Comparison of ENCODE assay signal across 21 mouse cellular contexts in the genomic region with DNA sequence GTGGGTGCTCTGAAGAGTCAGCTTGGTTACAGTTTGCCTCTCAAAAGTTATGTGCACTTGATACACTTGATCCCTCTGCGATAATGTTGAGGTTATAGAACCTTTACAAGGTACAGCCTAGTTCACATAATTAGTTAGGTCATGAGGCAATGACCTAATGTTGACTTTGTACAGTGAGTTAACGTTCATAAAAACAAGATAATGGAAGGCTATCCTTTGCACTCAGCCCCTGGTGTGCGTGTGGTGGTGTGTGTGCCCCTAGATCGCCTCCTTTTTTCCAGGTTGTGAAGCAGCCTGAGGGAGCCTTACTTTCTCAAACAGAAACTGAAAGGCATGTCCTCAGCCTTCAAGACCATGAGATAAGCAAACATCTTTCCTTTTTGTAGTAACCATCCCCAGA. TPM values are rescaled to one million over a fixed set of nuclear protein-coding genes. Genes with fewer than 3 reads are reported as not detected.
DNase-seq lines count a peak whose midpoint lies in the region; ATAC-seq lines count a peak whose summit lies in the region.
"Had no signal": no experiment of that assay in that cellular context is flagged by ENCODE, and none has a peak within 500 bp of the region (broad histone marks: within the 10 kb centered on the region; RNA-seq: fewer than 3 reads in every experiment).

No protein-coding gene starts in this region.

- peak overlapping the region; percentile 29; the same call in 1 of the 2 replicates for H3K27ac ChIP-seq in intestine, embryonic 16.5 days (ENCODE audit: low read length)
- H3K27ac ChIP-seq in stomach, embryonic 16.5 days (ENCODE audit: low read length) = no peak overlapping the region
- H3K27ac ChIP-seq in embryonic facial prominence, embryonic 10.5 days (replicated peaks) = no peak overlapping the region
- H3K27ac ChIP-seq: embryonic facial prominence, embryonic 13.5 days; embryonic facial prominence, embryonic 15.5 days; forebrain, embryonic 10.5 days; forebrain, embryonic 12.5 days had no signal

- 0 out of 2 replicates have a peak, but pooled peaks cover 3% of the 10 kb centered on the region for H3K4me1 ChIP-seq in intestine, embryonic 16.5 days (ENCODE audit: control insufficient read depth, insufficient read depth, low read length)
- no peaks in the 10 kb centered on the region for H3K4me1 ChIP-seq in stomach, embryonic 16.5 days (ENCODE audit: control insufficient read depth, insufficient read depth, low read length)
- peaks cover 7% of the 10 kb centered on the region; the same call in 1 of the 2 replicates for H3K4me1 ChIP-seq in embryonic facial prominence, embryonic 10.5 days
- H3K4me1 ChIP-seq: embryonic facial prominence, embryonic 13.5 days; embryonic facial prominence, embryonic 15.5 days; forebrain, embryonic 10.5 days; forebrain, embryonic 12.5 days had no signal

- no peak for DNase-seq in lung, postnatal 36 days
- no peak for DNase-seq in embryonic facial prominence, embryonic 10.5 days (ENCODE audit: low spot score)
- DNase-seq in adrenal gland, postnatal 14 days = no peak
- DNase-seq: adrenal gland, adult 2 months; adrenal gland, postnatal 10 days; adrenal gland, postnatal 36 days; cerebellum, adult 11-12 months; cerebellum, adult 2 months; cerebellum, adult 9-10 months; cerebellum, postnatal 10 days; cerebellum, postnatal 25 days had no signal

- H3K4me3 ChIP-seq in intestine, embryonic 16.5 days (ENCODE audit: low read length) = no peak overlapping the region
- H3K4me3 ChIP-seq in stomach, embryonic 16.5 days (replicated peaks; ENCODE audit: low read length) = no peak overlapping the region
- no peak overlapping the region for H3K4me3 ChIP-seq in embryonic facial prominence, embryonic 10.5 days
- H3K4me3 ChIP-seq: embryonic facial prominence, embryonic 13.5 days; embryonic facial prominence, embryonic 15.5 days; erythroblast, embryonic 14.5 days; forebrain, embryonic 10.5 days; forebrain, embryonic 12.5 days had no signal

- WGBS in intestine, embryonic 16.5 days = 71% methylated on average over 4 of the region's 4 CpGs
- WGBS in stomach, embryonic 16.5 days = 80% methylated on average over 4 of the region's 4 CpGs
- 93% methylated on average over 4 of the region's 4 CpGs for WGBS in embryonic facial prominence, embryonic 10.5 days

- no peaks in the 10 kb centered on the region for H3K36me3 ChIP-seq in intestine, embryonic 16.5 days (ENCODE audit: control insufficient read depth, insufficient read depth, low read length)
- H3K36me3 ChIP-seq in stomach, embryonic 16.5 days (ENCODE audit: control insufficient read depth, insufficient read depth, low read length) = no peaks in the 10 kb centered on the region
- H3K36me3 ChIP-seq in embryonic facial prominence, embryonic 10.5 days (replicated peaks) = no peaks in the 10 kb centered on the region
- H3K36me3 ChIP-seq: embryonic facial prominence, embryonic 13.5 days; embryonic facial prominence, embryonic 15.5 days; forebrain, embryonic 10.5 days; forebrain, embryonic 12.5 days had no signal

- ATAC-seq in intestine, embryonic 16.5 days = peak; percentile 95
- ATAC-seq in stomach, embryonic 16.5 days (ENCODE audit: insufficient read depth, low FRiP score) = peak; percentile 30; the same call in 1 of the 2 replicates
- ATAC-seq: forebrain, embryonic 14.5 days; forebrain, embryonic 16.5 days had no signal

- H3K4me2 ChIP-seq in intestine, embryonic 16.5 days (ENCODE audit: low read depth, low read length) = no peak overlapping the region
- no peak overlapping the region for H3K4me2 ChIP-seq in stomach, embryonic 16.5 days (ENCODE audit: low read depth, low read length)
- H3K4me2 ChIP-seq: embryonic facial prominence, embryonic 13.5 days; embryonic facial prominence, embryonic 15.5 days; forebrain, embryonic 12.5 days had no signal

- H3K9ac ChIP-seq in intestine, embryonic 16.5 days (ENCODE audit: low read depth, low read length) = no peak overlapping the region
- no peak overlapping the region for H3K9ac ChIP-seq in stomach, embryonic 16.5 days (ENCODE audit: low read length)
- H3K9ac ChIP-seq: embryonic facial prominence, embryonic 13.5 days; embryonic facial prominence, embryonic 15.5 days; forebrain, embryonic 12.5 days had no signal

- no peaks in the 10 kb centered on the region for H3K27me3 ChIP-seq in intestine, embryonic 16.5 days (replicated peaks; ENCODE audit: control insufficient read depth, insufficient read depth, low read length)
- no peaks in the 10 kb centered on the region for H3K27me3 ChIP-seq in stomach, embryonic 16.5 days (ENCODE audit: control insufficient read depth, insufficient read depth, low read length)
- no peaks in the 10 kb centered on the region for H3K27me3 ChIP-seq in embryonic facial prominence, embryonic 10.5 days (replicated peaks; ENCODE audit: low read depth, poor library complexity, severe bottlenecking)
- H3K27me3 ChIP-seq: embryonic facial prominence, embryonic 13.5 days; embryonic facial prominence, embryonic 15.5 days; forebrain, embryonic 12.5 days had no signal

- H3K9me3 ChIP-seq in intestine, embryonic 16.5 days (ENCODE audit: control insufficient read depth, low read length) = no peaks in the 10 kb centered on the region
- no peaks in the 10 kb centered on the region for H3K9me3 ChIP-seq in stomach, embryonic 16.5 days (replicated peaks; ENCODE audit: control insufficient read depth, low read length)
- H3K9me3 ChIP-seq in embryonic facial prominence, embryonic 10.5 days = no peaks in the 10 kb centered on the region
- H3K9me3 ChIP-seq: embryonic facial prominence, embryonic 13.5 days; embryonic facial prominence, embryonic 15.5 days; forebrain, embryonic 10.5 days; forebrain, embryonic 12.5 days had no signal

RNA-seq across cellular contexts. Expression of a gene that starts 31.3 kb away (rescaled TPM):
- 8.2 and 8.9 TPM in 2 replicates for polyA plus RNA-seq in intestine, embryonic 16.5 days (2015; fragmentation: Nextera tagmentation; extraction: Ambion mirVana)
- polyA plus RNA-seq in stomach, embryonic 16.5 days (2015; fragmentation: Nextera tagmentation; extraction: Ambion mirVana) = 17.8 and 18.1 TPM in 2 replicates
- polyA plus RNA-seq in embryonic facial prominence, embryonic 10.5 days (2016; fragmentation: Nextera tagmentation; extraction: Ambion mirVana) = 22.3 and 22.8 TPM in 2 replicates
- 9.9 and 14.5 TPM in 2 replicates for total RNA-seq in adrenal gland, postnatal 14 days (2021)
- total RNA-seq: MEL had no signal
- polyA plus RNA-seq: erythroblast, embryonic 14.5 days had no signal
